Mouse (Mus musculus) mouse trophoblast stem cell (cell line): ENCODE results near the gene Slc7a4.

Experiments used
- in situ Hi-C, 2 experiments: fragments of 300-500 bp; cut with MseI, MboI; formaldehyde crosslinking; loops; 2 replicates in 1 of 2; 3 replicates in 1 of 2; pipeline ENCODE4 v1.15.1; 2025

Slc7a4 gene

GRCm38 (mm10) chr16:17561751-17562208, 21.2 kb downstream of the Slc7a4 start, which contains the start of gene P2rx6:
TSS of gene P2rx6 (plus strand) at chr16:17561885.
- in situ Hi-C loops: no loop called here

DNA sequence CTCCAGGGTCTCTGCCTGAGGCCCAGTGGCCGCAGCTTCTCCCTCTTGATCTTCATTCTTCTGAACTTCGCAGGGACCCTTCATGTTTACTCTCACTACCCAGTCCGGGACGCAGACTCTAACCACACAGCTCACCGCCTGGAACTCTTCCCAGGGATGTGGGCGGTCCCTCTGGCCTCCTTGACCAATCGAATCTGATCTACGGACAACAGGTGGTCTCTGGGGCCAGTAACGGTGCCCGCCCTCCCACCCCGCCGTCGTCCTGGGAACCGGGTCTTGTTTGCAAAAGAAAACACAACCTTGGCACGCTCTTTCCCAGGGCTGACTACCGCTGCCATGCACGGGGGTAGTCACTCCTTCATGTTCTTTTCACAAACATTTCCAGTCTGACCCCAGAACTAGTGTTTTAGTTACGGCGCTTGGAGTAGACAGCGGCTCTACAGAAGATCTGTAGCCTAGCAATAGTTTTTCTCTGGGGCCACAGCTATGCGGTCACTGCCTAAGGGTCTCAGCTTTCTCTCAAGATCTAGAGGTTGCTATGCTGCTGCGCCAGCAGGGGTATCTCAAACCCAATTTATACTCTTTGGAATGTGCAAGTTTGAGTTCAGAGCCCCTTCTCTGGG, 21.8 kb downstream of the Slc7a4 start, which contains the start of gene Lrrc74b:
Gene Lrrc74b, minus strand, starts transcription at position 120 of the 623 bp plus-strand sequence.
- in situ Hi-C loops: no loop called here

DNA sequence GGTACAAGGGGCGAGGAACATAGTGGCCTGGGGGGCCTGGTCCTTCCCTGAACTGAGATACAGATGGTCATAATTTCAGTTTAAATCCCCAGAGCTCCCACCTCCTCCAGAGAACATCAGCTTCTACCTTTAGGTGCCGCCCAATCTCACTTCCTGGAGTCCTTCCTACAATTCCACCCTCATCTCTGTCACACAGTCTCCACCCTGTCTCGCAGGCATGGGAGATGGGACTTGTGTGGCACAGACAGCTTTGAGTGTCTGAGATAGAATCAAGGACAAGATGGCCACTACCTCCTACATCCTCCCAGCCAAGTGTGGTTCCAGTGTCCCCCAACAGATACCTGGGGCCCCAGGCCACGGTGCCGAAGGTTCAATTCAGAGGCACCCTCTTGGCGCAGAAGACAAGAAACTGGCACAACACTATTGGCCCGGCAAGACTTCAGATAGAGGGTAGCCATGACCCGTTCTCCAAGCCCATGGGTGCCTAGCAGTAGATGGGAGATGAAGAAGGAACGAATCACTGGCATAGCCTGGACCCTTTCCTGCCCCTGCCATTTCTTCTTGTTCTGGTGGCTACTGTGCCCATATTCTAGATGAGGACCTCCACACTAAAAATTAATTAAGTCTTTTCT, 23.5 kb downstream of the Slc7a4 start:
- in situ Hi-C loops: no loop called here

GRCm38 (mm10) chr16:17558811-17559210, 24.2 kb downstream of the Slc7a4 start:
- in situ Hi-C loops: no loop called here

- in situ Hi-C loops: no loop called here
Measured at GRCm38 (mm10) chr16:17557947-17558480, 25.0 kb downstream of the Slc7a4 start.

- in situ Hi-C loops: no loop called here
Measured at GRCm38 (mm10) chr16:17556907-17557306, 26.1 kb downstream of the Slc7a4 start.

- in situ Hi-C loops: no loop called here
Measured at GRCm38 (mm10) chr16:17556180-17556579, 26.8 kb downstream of the Slc7a4 start.

DNA sequence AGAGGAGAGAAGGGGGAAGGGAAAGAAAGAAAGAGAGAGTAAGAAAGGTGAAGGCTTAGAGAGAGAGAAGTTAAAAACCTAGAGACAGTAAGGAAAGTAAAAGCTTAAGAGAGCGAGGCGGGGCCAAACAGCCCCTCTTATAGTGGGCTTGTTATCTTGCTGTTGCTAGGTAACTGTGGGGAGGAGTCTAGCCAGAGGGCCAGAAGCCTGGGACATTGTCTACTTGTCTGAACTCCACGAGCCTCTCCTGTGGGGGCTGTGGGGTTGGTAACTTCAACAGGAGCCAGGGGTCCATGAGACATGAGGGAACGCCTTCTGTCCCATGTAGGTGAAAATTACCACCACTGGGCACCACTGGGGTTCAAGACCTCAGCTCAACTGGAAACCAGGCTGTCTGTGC, 28.3 kb downstream of the Slc7a4 start:
- in situ Hi-C loops: loop anchor here in 1 of 2 experiments (5.0 kb wide), 1 partner anchor 63 kb away; the partner anchor contains the start of gene Smpd4

DNA sequence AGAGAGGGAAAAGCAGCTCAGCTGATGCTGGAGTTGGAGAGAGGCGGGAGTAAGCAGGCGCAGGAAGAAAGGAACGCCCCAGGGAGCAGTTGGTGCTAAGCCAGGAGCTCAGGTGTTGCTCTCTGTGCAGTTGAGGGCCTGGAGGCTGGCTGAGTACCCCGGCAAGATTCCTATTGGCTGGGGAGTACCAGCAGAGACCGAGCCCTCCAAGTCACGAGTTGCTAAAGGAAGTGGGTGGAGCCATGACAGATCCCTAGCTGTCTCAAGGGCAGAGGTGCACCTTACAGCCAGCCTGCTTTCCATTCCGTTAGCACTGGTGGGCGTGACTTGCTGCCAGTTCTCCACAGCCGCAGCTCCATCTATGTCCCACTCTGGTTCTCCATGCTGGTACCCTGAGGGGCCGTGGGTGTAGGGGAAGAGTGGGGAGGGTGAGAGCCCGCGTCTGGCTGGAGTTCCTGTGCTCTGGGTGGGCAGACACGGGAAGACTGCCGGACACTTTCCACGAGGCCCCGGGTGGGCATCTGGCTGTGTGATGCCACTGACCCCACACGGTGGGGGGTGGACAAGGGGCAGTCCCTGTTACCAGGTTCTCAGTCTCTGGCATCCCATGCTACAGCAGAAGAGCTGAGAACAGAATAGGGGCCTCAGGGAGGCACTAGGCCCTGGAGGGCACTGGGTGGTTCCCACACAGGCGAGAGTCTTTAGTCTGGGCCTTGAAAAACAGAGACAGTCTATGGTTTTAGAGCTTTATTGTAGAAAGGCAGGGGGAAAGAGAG, 28.9 kb downstream of the Slc7a4 start:
- in situ Hi-C loops: loop anchor here in 1 of 2 experiments (5.0 kb wide), 1 partner anchor 63 kb away; the partner anchor contains the start of gene Smpd4

DNA sequence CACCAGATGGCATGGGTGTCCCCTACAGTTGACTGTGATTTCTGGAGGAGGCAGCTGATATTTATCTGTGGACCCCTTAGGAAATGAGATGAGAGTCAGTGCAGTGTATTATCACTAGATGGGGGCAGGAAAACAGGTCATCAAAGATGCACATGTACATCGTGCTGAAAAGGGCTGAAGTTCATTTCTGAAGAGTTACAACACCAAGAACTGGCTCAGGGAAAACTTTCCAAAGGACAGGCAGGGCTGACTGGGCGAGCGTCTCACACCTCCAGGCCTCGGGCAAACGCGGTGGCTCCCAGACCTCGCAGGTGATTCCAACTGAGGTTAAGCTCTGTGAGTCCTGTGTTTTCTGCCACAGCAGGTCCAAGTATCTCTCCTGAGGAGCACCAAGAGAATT, 30.2 kb downstream of the Slc7a4 start:
- in situ Hi-C loops: loop anchor here in 1 of 2 experiments (5.0 kb wide), 1 partner anchor 64 kb away; the partner anchor contains the start of gene Smpd4

DNA sequence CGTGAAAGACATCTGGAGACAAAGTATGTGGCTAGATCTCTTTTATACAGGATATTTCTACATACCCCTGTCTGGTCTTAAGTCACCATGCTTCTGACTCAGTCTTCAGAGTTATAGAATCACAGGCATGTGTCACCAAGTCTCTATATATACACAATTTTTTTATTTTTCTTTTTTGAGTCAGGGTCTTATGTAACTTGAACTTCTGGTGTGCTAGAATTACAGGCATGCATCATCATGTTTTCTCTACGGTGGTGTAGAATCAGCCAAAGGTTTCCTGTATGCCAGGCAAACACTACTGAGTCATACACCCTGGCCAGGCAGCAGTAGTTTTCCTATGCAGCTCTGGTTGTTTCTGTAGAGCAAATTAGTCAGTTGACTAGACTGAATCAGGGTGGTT, 40.4 kb downstream of the Slc7a4 start:
- in situ Hi-C loops: no loop called here

GRCm38 (mm10) chr16:17536584-17536983, 46.4 kb downstream of the Slc7a4 start:
- in situ Hi-C loops: loop anchor here in 1 of 2 experiments (5.0 kb wide), 1 partner anchor 49 kb away; the partner anchor contains the start of gene Aifm3

GRCm38 (mm10) chr16:17532676-17533329, 50.2 kb downstream of the Slc7a4 start:
- in situ Hi-C loops: no loop called here

DNA sequence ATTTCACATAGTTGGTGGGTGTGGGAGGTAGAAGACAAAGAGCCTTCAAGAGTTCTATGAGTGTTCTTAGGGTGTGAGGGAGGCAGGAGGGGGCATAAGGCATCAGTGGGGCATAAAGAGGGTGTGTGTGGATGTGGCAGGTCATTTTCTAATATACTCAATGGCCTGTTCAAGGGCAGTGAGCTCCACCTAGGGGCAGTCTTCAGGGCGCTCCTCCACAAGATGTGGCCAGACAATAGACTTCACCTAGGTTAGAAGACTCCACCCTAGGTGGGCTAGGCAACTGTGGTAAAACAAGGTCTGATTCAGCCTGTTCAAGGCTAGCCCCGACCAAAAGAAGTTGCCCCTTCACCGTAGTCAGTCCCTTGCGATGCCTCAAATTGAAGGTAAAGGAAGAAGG, 50.7 kb downstream of the Slc7a4 start:
- in situ Hi-C loops: no loop called here

DNA sequence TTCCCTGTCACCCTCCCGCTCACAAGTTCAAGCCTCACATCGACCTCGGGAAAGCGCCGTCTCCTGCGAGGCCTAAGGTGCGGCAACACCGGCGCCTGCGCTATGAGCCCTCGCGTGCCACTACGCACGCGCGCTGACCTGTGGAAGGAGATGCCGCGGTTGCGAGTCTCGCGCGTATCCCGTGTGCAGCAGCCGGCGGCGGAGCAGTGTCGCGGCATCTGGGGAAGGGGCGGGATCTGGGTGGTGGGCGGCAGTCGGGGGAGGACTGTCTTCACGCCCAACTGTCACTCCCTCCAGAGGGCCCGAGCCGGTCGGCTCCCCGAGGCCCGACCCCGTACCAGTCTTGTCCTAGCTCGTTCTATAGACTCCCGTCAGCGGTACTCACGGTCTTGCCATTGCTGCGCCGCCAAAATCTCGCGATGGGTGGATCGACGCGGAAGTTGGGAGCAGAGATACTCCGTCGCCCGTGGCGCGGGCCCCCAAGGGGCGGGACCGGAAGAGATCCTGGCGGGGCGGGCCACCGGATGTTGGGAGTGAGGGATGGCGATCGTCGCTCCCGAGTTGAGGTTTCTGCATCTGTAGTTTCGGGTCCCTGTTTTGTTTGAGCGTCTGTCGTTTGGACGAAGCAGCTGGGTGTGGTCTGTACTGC, 52.2 kb downstream of the Slc7a4 start, which contains the start of gene Thap7:
Gene Thap7, minus strand, starts transcription at position 497 of the 649 bp plus-strand sequence.
- in situ Hi-C loops: no loop called here

DNA sequence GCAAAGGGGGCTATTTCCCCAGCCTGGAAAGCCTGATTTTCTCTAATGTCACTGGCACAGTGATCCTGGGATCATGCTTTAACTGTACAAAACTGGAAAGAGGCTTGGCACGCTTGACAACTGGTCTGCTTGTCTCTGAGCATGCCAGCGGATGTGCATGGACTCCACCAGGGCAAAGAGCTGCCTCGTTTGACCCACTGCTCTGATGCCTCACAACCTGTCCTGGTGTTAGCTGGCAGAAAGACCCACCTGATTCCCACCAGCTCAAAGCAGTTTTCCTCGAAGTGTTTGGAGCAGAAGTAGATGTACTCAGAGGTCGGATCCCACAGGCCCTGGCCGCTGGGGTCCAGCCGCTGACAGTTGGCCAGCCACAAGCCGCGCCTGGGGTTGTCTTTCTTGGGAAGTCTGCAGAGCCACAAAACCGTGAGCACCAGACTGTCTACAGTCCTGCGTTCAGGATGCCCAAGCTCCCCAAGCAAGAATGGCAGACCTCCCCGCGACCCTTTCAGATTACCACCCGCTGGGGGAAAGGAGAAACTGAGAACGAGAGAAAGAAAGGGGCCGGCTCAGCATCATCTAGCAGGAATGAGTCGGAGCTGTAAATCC, 52.9 kb downstream of the Slc7a4 start:
- in situ Hi-C loops: no loop called here

DNA sequence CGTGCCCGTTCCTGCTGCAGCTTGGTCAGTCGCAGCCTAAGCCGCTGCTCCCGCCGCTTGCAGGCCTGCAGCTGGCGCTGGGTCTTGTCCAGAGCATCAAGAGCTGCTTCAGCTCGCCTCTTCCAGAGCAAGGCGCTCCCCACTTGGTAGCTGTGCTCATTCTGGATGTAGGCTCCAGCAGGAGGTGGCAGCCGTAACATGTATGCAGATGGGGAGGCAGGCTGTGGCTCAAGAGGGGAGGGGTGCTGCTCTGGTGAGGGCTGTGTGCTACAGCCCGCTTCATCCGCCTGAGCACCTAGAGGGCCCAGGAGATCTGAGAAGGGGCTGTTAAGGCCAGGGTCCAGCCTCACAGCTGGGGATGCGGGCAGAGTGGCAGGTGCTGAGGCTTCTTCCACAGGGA, 54.7 kb downstream of the Slc7a4 start:
- in situ Hi-C loops: no loop called here

DNA sequence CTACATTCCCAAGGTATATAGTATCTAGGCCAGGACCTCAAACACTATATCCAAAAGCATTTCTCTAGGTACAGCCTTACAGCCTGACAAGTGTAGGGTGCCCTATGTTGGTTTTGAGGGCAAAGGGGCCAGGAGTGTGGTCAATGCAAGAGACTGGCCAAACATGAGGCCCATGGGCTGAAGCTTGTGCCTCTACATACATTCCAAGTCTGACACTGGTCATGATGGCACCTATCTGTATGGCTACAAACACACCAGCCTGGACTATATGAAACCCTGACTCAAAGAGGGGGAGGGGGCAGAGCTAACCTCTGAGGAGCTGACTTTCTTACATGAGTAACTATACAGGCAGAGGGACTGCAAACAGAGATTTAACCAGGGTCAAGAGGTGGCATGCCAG, 55.4 kb downstream of the Slc7a4 start:
- in situ Hi-C loops: no loop called here

- in situ Hi-C loops: no loop called here
Measured at GRCm38 (mm10) chr16:17526223-17526622, 56.8 kb downstream of the Slc7a4 start.

DNA sequence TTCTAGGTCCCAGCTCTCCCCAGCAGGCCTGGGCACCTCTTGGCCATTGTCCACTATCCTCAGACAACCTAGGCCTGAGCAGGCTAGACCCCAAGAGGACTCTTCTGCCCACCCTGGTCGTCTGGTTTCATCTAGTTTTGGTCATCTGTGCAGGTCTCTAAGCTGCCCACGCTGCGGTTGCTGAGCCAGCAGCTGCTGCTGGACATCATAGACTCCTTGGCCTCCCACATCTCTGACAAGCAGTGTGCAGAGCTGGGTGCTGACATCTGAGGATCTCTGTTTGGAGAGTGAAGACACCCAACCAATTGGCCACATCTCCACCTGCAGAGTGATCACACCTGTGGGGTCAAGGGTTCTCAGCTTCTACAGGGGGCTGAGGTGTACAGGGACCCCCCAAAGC, 57.5 kb downstream of the Slc7a4 start:
- in situ Hi-C loops: no loop called here
